ENCODE assay signal across 11 mouse cellular contexts in genomic region chr12:118186881-118187489, GRCm38 (mm10). TPM values are rescaled to one million over a fixed set of nuclear protein-coding genes. Genes with fewer than 3 reads are reported as not detected.
DNase-seq lines count a peak whose midpoint lies in the region; ATAC-seq lines count a peak whose summit lies in the region.
"Had no signal": no experiment of that assay in that cellular context is flagged by ENCODE, and none has a peak within 500 bp of the region (broad histone marks: within the 10 kb centered on the region; RNA-seq: fewer than 3 reads in every experiment).

No protein-coding gene starts in this region.

- H3K9ac ChIP-seq in hindbrain, embryonic 16.5 days (ENCODE audit: low read depth, low read length), result no peak overlapping the region
- H3K9ac ChIP-seq in neural tube, embryonic 15.5 days (replicated peaks), result no peak overlapping the region
- H3K9ac ChIP-seq in intestine, embryonic 15.5 days, result no peak overlapping the region

- H3K36me3 ChIP-seq in hindbrain, embryonic 10.5 days, result no peaks in the 10 kb centered on the region
- H3K36me3 ChIP-seq in hindbrain, embryonic 16.5 days (ENCODE audit: control insufficient read depth, insufficient read depth, low read length), result no peaks in the 10 kb centered on the region
- H3K36me3 ChIP-seq in neural tube, embryonic 15.5 days, result no peaks in the 10 kb centered on the region
- H3K36me3 ChIP-seq in intestine, embryonic 15.5 days, result no peaks in the 10 kb centered on the region

- no peak overlapping the region for H3K4me2 ChIP-seq in hindbrain, embryonic 16.5 days (ENCODE audit: low read length)
- no peak overlapping the region for H3K4me2 ChIP-seq in neural tube, embryonic 15.5 days
- peak overlapping the region; percentile 28; the same call in 1 of the 2 replicates for H3K4me2 ChIP-seq in intestine, embryonic 15.5 days (replicated peaks)

- H3K27me3 ChIP-seq in hindbrain, embryonic 10.5 days (ENCODE audit: insufficient read depth, poor library complexity, severe bottlenecking), result peaks cover 48% of the 10 kb centered on the region
- H3K27me3 ChIP-seq in hindbrain, embryonic 16.5 days (replicated peaks; ENCODE audit: control insufficient read depth, insufficient read depth, low read length), result peaks cover 2% of the 10 kb centered on the region; the same call in 1 of the 2 replicates
- H3K27me3 ChIP-seq in neural tube, embryonic 15.5 days (replicated peaks), result peaks cover 3% of the 10 kb centered on the region; the same call in 1 of the 2 replicates
- H3K27me3 ChIP-seq in intestine, embryonic 15.5 days (replicated peaks), result no peaks in the 10 kb centered on the region

- no peaks in the 10 kb centered on the region for H3K9me3 ChIP-seq in hindbrain, embryonic 10.5 days
- no peaks in the 10 kb centered on the region for H3K9me3 ChIP-seq in hindbrain, embryonic 16.5 days (ENCODE audit: control insufficient read depth, low read length)
- no peaks in the 10 kb centered on the region for H3K9me3 ChIP-seq in neural tube, embryonic 15.5 days (replicated peaks)
- no peaks in the 10 kb centered on the region for H3K9me3 ChIP-seq in intestine, embryonic 15.5 days

- ATAC-seq in hindbrain, embryonic 16.5 days, result no peak
- ATAC-seq in neural tube, embryonic 15.5 days (ENCODE audit: low FRiP score), result no peak; the same call in 1 of the 2 replicates
- ATAC-seq in intestine, embryonic 15.5 days, result peak; percentile 83

- H3K4me3 ChIP-seq in hindbrain, embryonic 10.5 days, result no peak overlapping the region
- no peak overlapping the region for H3K4me3 ChIP-seq in hindbrain, embryonic 16.5 days (ENCODE audit: low read length)
- no peak overlapping the region for H3K4me3 ChIP-seq in neural tube, embryonic 15.5 days (replicated peaks)
- no peak overlapping the region for H3K4me3 ChIP-seq in intestine, embryonic 15.5 days (replicated peaks)
- H3K4me3 ChIP-seq: megakaryocyte, embryonic 14.5 days had no signal

- peaks cover 24% of the 10 kb centered on the region for H3K4me1 ChIP-seq in hindbrain, embryonic 10.5 days (replicated peaks)
- H3K4me1 ChIP-seq in hindbrain, embryonic 16.5 days (ENCODE audit: control insufficient read depth, insufficient read depth, low read depth, low read length), result no peaks in the 10 kb centered on the region
- H3K4me1 ChIP-seq in neural tube, embryonic 15.5 days, result peaks cover 7% of the 10 kb centered on the region; the same call in 1 of the 2 replicates
- peaks cover 17% of the 10 kb centered on the region for H3K4me1 ChIP-seq in intestine, embryonic 15.5 days (replicated peaks)

- intact Hi-C loops in left cerebral cortex, postnatal 10 days (cut with DNase I), result no loop called here

- 15% methylated on average over 4 of the region's 4 CpGs for WGBS in hindbrain, embryonic 10.5 days
- whole genome bisulfite sequencing in hindbrain, embryonic 16.5 days, result 13% methylated on average over 4 of the region's 4 CpGs
- 5% methylated on average over 4 of the region's 4 CpGs for WGBS in neural tube, embryonic 15.5 days
- WGBS in intestine, embryonic 15.5 days, result 10% methylated on average over 4 of the region's 4 CpGs

- no peak overlapping the region for H3K27ac ChIP-seq in hindbrain, embryonic 10.5 days
- H3K27ac ChIP-seq in hindbrain, embryonic 16.5 days (ENCODE audit: low read depth, low read length), result no peak overlapping the region
- H3K27ac ChIP-seq in neural tube, embryonic 15.5 days (replicated peaks), result no peak overlapping the region
- peak overlapping the region; percentile 52 for H3K27ac ChIP-seq in intestine, embryonic 15.5 days

- peak; percentile 39 for DNase-seq in hindbrain, embryonic 10.5 days (ENCODE audit: low spot score)
- peak; percentile 33 for DNase-seq in neural tube, embryonic 10.5 days (ENCODE audit: extremely low spot score, low spot score)
- DNase-seq in thymus, postnatal 14 days, result no peak
- no peak for DNase-seq in layer of hippocampus, postnatal 25 days (ENCODE audit: extremely low spot score in 1 of 2, low spot score in 1 of 2)
- DNase-seq in left cerebral cortex, postnatal 10 days (ENCODE audit: extremely low spot score in 1 of 2, low spot score in 2 of 2), result no peak
- DNase-seq: adrenal gland, adult 8-10 months; heart, adult 18-20 months had no signal

RNA-seq across cellular contexts. Expression of gene Dnah11, which starts 11.9 kb away (rescaled TPM):
- polyA plus RNA-seq in hindbrain, embryonic 10.5 days (2016; fragmentation: Nextera tagmentation; extraction: Ambion mirVana), result 0.29 and 0.65 TPM in 2 replicates
- polyA plus RNA-seq in hindbrain, embryonic 16.5 days (2015; fragmentation: Nextera tagmentation; extraction: Ambion mirVana), result 0.19 and 0.26 TPM in 2 replicates
- polyA plus RNA-seq in neural tube, embryonic 15.5 days (2015; fragmentation: Nextera tagmentation; extraction: Ambion mirVana), result 0.18 and 0.31 TPM in 2 replicates
- polyA plus RNA-seq in intestine, embryonic 15.5 days (2015; fragmentation: Nextera tagmentation; extraction: Ambion mirVana), result 0.09 TPM in 2 replicates
- 1 to 10 TPM; 1.9 to 2.1 TPM for total RNA-seq in layer of hippocampus, postnatal 25 days (2021)
- total RNA-seq in left cerebral cortex, postnatal 10 days (2021), result 1 to 10 TPM in 1 of 2 experiments, under 1 TPM in 1; 0.63 to 1.2 TPM

Comparison
In these comparisons a context has a peak if more than half of its experiments do, and no peak if none do; other contexts are left out.
1. DNase-seq: peak in hindbrain, embryonic 10.5 days (single experiment) and neural tube, embryonic 10.5 days (single experiment); none in thymus, postnatal 14 days (single experiment), layer of hippocampus, postnatal 25 days (0 of 2) and left cerebral cortex, postnatal 10 days (0 of 2).